Mouse (Mus musculus) right cerebral cortex, postnatal 36 days (tissue): Measurements from ENCODE around the gene Dpagt1.

ENCODE experiments used
- DNase-seq, 2 experiments: peaks; one replicate each; pipeline ENCODE4 v3.0.0; 2022; ENCODE audit warnings: low spot score in 2 of 2, mixed read lengths in 1 of 2

Gene Dpagt1

DNA sequence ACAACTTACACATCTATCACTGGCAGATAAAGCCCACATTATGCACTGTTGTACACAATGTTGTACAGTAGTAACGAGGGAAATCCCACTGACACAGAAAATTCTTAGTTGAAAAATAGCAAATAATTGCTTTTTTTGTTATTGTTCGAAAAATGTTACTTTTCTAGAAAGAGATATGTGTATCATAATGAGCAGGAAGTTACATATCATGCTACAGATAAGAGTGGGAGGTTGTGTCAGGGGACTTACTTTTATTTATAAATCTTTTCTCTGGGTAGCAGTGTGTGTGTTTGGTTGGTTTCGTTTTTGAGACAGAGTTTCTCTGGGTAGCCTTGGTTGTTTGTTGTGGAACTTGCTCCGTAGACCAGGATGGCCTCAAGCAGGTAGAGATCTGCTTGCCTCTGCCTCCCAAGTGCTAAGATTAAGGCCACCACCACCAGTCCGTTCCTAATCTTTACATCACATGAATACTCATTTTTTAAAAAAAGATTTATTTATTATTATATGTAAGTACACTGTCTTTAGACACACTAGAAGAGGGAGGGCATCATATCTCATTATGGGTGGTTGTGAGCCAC lies 52.4 kb downstream of the Dpagt1 start:
- DNase-seq = no peak

DNA sequence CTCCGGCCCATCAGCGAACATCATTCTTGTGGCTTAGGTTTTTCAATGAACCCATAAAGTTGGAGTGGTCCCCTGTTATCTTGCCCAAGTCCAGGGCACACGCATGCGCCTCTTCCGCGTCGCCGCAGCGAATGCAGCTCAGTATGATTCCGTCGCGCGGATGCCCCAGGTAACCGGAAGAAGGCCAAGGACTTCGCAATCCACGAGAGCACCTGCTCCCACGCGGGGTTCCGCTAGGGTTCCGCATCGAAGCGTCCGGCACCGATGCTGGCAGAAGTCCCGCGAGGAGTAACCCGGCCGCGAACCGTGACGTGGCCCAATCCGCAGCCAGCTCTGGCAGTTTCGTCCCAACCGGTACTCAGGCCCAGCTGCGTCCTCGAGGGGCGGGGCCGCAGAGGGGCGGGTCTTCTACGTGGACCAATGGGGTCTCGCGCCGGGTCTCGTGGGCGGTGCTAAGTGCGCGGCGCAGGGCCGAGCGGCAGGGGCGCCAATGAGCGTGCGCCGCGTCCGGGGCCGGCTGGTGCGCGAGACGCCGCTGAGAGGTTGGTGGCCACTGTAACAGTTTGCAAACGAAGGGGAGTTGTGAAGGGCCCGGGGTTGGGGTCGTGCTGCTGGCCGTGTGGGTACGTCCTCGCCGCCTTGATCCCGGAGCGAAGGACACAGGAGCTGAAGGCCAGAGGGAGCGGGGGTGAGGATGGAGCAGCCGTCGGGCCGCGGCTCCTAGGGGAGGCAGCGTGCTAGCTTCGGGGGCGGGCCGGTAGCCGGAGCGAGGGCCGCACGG lies 53.4 kb downstream of the Dpagt1 start, which contains the start of gene Hyou1:
Hyou1 (plus strand) TSS at position 437 of the 781 bp plus-strand sequence.
- peak; percentile 98 to 99 for DNase-seq

DNA sequence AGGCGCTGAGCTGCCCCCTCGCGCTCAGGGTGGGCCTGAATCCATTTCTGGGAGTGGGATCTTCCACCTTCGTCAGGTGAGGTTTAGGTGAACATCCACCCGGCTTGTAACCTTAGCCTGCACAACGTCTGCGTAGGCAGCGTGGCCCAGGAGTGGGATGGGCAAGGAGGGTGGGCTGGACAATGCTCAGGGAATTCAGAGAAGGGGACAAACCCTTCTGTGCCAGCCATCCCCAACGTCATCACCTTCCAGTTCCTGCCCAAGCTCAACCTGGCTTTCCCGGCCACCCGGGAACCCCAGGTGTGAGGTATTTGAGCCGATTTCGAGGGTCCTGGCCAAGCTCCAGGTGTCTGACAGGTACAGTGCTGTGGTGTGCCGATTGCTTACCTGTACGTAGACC lies 54.0 kb downstream of the Dpagt1 start:
- no peak for DNase-seq
